Mouse (Mus musculus) bone marrow macrophage, adult 2 months (primary cell): ENCODE results near the gene Slc35g1.

Source experiments
- CTCF ChIP-seq: IDR thresholded peaks from 2 replicates; pipeline ENCODE4 v1.5.1; 2012; ENCODE audit warnings: low read depth, mild to moderate bottlenecking, low read length, moderate library complexity
- POLR2A ChIP-seq: IDR thresholded peaks from 2 replicates; pipeline ENCODE4 v1.6.1; 2012; ENCODE audit warnings: mild to moderate bottlenecking, low read depth, low read length, borderline replicate concordance

DNA sequence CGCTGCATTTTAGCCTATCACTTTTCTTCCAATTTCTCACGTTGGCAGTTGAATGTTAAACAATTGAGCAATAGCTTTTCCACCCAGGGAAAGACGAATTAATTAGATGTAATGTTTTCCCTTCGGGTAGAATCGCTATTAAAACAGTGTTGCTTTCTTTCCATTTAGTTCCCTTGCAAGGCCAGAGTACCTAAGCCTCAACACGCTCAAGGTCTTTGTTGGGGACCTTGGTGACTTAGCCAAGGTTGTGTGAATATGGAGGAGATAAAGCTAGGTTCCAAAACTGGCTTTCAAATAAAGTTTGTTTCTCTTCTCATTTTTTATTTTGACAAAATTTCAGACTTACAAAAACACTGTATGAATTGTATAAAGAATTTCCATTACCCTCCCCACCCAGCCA lies 27.1 kb downstream of the Slc35g1 start:
- no peak for TF ChIP-seq POLR2A
- TF ChIP-seq CTCF = no peak
